Mouse (Mus musculus) liver, embryonic 16.5 days (tissue): ENCODE measurements around the gene Qdpr. TPM values are rescaled to one million over a fixed set of nuclear protein-coding genes. Genes with fewer than 3 reads are reported as not detected.

Experiments used
- ATAC-seq: fragments of 200-750 bp; cut with Nextera tagmentation; 2 replicates; pipeline ENCODE4 v1.8.0; 2017; ENCODE audit warnings: low read depth, mild to moderate bottlenecking, moderate number of reproducible peaks, moderate library complexity
- H3K27ac ChIP-seq: fragments of 300-500 bp; sonication (generic); 2 replicates; pipeline ENCODE4 v1.5.1; 2014; ENCODE audit warnings: mild to moderate bottlenecking, low read length
- H3K27me3 ChIP-seq: fragments of 300-500 bp; sonication (generic); 2 replicates; pipeline ENCODE4 v1.6.1; 2014; ENCODE audit warnings: low read depth, low read length, mixed read lengths; ENCODE audit not compliant: control insufficient read depth, insufficient read depth
- H3K36me3 ChIP-seq: fragments of 300-500 bp; sonication (generic); 2 replicates; pipeline ENCODE4 v1.6.1; 2014; ENCODE audit warnings: mild to moderate bottlenecking; ENCODE audit not compliant: control insufficient read depth, insufficient read depth
- H3K4me1 ChIP-seq: fragments of 300-500 bp; sonication (generic); 2 replicates; pipeline ENCODE4 v1.6.1; 2014; ENCODE audit warnings: low read depth, low read length, mixed read lengths; ENCODE audit not compliant: control insufficient read depth
- H3K4me2 ChIP-seq: fragments of 300-500 bp; sonication (generic); 2 replicates; pipeline ENCODE4 v1.6.1; 2014; ENCODE audit warnings: low read depth, low read length, mixed read lengths
- H3K4me3 ChIP-seq: fragments of 300-500 bp; sonication (generic); 2 replicates; pipeline ENCODE4 v1.5.1; 2014; ENCODE audit warnings: low read depth, mild to moderate bottlenecking, low read length
- H3K9ac ChIP-seq: fragments of 300-500 bp; sonication (generic); 2 replicates; pipeline ENCODE4 v1.6.1; 2014; ENCODE audit warnings: low read depth, low read length
- H3K9me3 ChIP-seq: fragments of 300-500 bp; sonication (generic); replicated peaks from 2 replicates; pipeline ENCODE4 v1.6.1; 2016; ENCODE audit warnings: low read length; ENCODE audit not compliant: control insufficient read depth
- WGBS: fragments of 180-500 bp; shearing (Covaris S2); extraction: QIAGEN DNeasy Blood & Tissue Kit; methylation state at CpG from one replicate; pipeline ENCODE4 v1.1.7; 2014; ENCODE audit not compliant: insufficient replicate concordance; 5-methylcytosine and 5-hydroxymethylcytosine counted together
- polyA plus RNA-seq: library from polyadenylated mRNA; unstranded; fragments of >200 nt; fragmentation: Nextera tagmentation; extraction: Ambion mirVana; gene quantifications from 2 replicates; pipeline ENCODE4 v1.2.1, GENCODE M21; 2015

The Qdpr gene
- polyA plus RNA-seq: 103 and 113 TPM in 2 replicates

- Histone ChIP-seq H3K36me3 (no peaks in the 10 kb centered on the region), H3K9ac (peak within 1 kb of the TSS; percentile 68), H3K4me1 (peaks cover 16% of the 10 kb centered on the region), H3K9me3 (no peaks in the 10 kb centered on the region), H3K4me3 (peak within 1 kb of the TSS; percentile 69), H3K27me3 (no peaks in the 10 kb centered on the region), H3K4me2 (peak within 1 kb of the TSS; percentile 95), H3K27ac (peak within 1 kb of the TSS; percentile 81)
- under 1% methylated on average over 70 of the region's 70 CpGs for WGBS
- peak; percentile 98 for ATAC-seq
These were observed at the start of gene Qdpr for GRCm38 (mm10) chr5:45449831-45450716. Qdpr (minus strand) TSS chr5:45450236.

- Histone ChIP-seq H3K4me3 (no peak overlapping the region), H3K9ac (no peak overlapping the region), H3K36me3 (no peaks in the 10 kb centered on the region), H3K4me2 (no peak overlapping the region), H3K4me1 (peaks cover 13% of the 10 kb centered on the region), H3K27ac (no peak overlapping the region), H3K27me3 (no peaks in the 10 kb centered on the region), H3K9me3 (no peaks in the 10 kb centered on the region)
- 84% methylated on average over 5 of the region's 5 CpGs for WGBS
- ATAC-seq: no peak
These were observed 47.5 kb upstream of the Qdpr start for GRCm38 (mm10) chr5:45497564-45497963.

- no peak overlapping the region for H3K27ac ChIP-seq
- H3K4me1 ChIP-seq: peaks cover 13% of the 10 kb centered on the region
- no peak for ATAC-seq
These were observed 47.0 kb upstream of the Qdpr start for GRCm38 (mm10) chr5:45496930-45497550.

GRCm38 (mm10) chr5:45496479-45496878 lies 46.4 kb upstream of the Qdpr start:
- no peak overlapping the region for H3K27ac ChIP-seq
- peaks cover 13% of the 10 kb centered on the region for H3K4me1 ChIP-seq
- no peak for ATAC-seq
- WGBS: 59% methylated on average over 4 of the region's 4 CpGs
- H3K9me3 ChIP-seq: no peaks in the 10 kb centered on the region
- no peak overlapping the region for H3K9ac ChIP-seq
- H3K4me3 ChIP-seq: no peak overlapping the region
- no peaks in the 10 kb centered on the region for H3K27me3 ChIP-seq
- no peak overlapping the region for H3K4me2 ChIP-seq
- no peaks in the 10 kb centered on the region for H3K36me3 ChIP-seq

More at GRCm38 (mm10) chr5:45496930-45497550, 47.0 kb upstream of the Qdpr start:
- Histone ChIP-seq H3K4me2 (no peak overlapping the region), H3K9ac (no peak overlapping the region), H3K9me3 (no peaks in the 10 kb centered on the region), H3K27me3 (no peaks in the 10 kb centered on the region), H3K36me3 (no peaks in the 10 kb centered on the region), H3K4me3 (no peak overlapping the region)
- 70% methylated on average over 12 of the region's 12 CpGs for WGBS

- no peak for ATAC-seq
- no peak overlapping the region for H3K9ac ChIP-seq
These were observed 46.0 kb upstream of the Qdpr start for GRCm38 (mm10) chr5:45496042-45496441.

GRCm38 (mm10) chr5:45495429-45495975 lies 45.5 kb upstream of the Qdpr start:
- Histone ChIP-seq H3K27me3 (no peaks in the 10 kb centered on the region), H3K36me3 (no peaks in the 10 kb centered on the region), H3K4me2 (no peak overlapping the region), H3K27ac (no peak overlapping the region), H3K9me3 (no peaks in the 10 kb centered on the region), H3K4me1 (peaks cover 13% of the 10 kb centered on the region), H3K9ac (no peak overlapping the region), H3K4me3 (no peak overlapping the region)
- no peak for ATAC-seq
- WGBS: 71% methylated on average over 3 of the region's 3 CpGs

More at GRCm38 (mm10) chr5:45496042-45496441, 46.0 kb upstream of the Qdpr start:
- no peak overlapping the region for H3K27ac ChIP-seq
- H3K4me1 ChIP-seq: peaks cover 13% of the 10 kb centered on the region
- no peaks in the 10 kb centered on the region for H3K27me3 ChIP-seq
- no peak overlapping the region for H3K4me2 ChIP-seq
- H3K36me3 ChIP-seq: no peaks in the 10 kb centered on the region
- H3K9me3 ChIP-seq: no peaks in the 10 kb centered on the region
- no peak overlapping the region for H3K4me3 ChIP-seq

GRCm38 (mm10) chr5:45494093-45494755 lies 44.2 kb upstream of the Qdpr start:
- Histone ChIP-seq H3K4me2 (peak overlapping the region; percentile 96), H3K4me1 (peaks cover 13% of the 10 kb centered on the region), H3K27me3 (no peaks in the 10 kb centered on the region), H3K9ac (peak overlapping the region; percentile 70), H3K4me3 (peak overlapping the region; percentile 72), H3K36me3 (no peaks in the 10 kb centered on the region), H3K9me3 (no peaks in the 10 kb centered on the region), H3K27ac (no peak overlapping the region)
- WGBS: 42% methylated on average over 9 of the region's 9 CpGs
- no peak for ATAC-seq

GRCm38 (mm10) chr5:45493191-45494092 lies 43.4 kb upstream of the Qdpr start, which contains the start of gene Lap3:
Lap3 (plus strand) TSS chr5:45493374.
- peaks cover 13% of the 10 kb centered on the region for H3K4me1 ChIP-seq
- peak within 1 kb of the TSS; percentile 26; the same call in 1 of the 2 replicates for H3K27ac ChIP-seq
- H3K9ac ChIP-seq: peak within 1 kb of the TSS; percentile 70
- no peaks in the 10 kb centered on the region for H3K9me3 ChIP-seq
- H3K36me3 ChIP-seq: no peaks in the 10 kb centered on the region
- peak within 1 kb of the TSS; percentile 96 for H3K4me2 ChIP-seq
- H3K4me3 ChIP-seq: peak within 1 kb of the TSS; percentile 72
- ATAC-seq: peak; percentile 96
- H3K27me3 ChIP-seq: no peaks in the 10 kb centered on the region
- under 1% methylated on average over 77 of the region's 78 CpGs for WGBS
